Mouse (Mus musculus): ENCODE data around the gene Fgf23.

The Fgf23 gene

GRCm38 (mm10) chr6:127114753-127115456 is 42.2 kb downstream of the Fgf23 start:
- DNase-seq (ENCODE audit: low spot score in 2 of 2): no peak

GRCm38 (mm10) chr6:127122221-127122806 is 49.6 kb downstream of the Fgf23 start:
- no peak for DNase-seq (ENCODE audit: low spot score in 2 of 2)

DNA sequence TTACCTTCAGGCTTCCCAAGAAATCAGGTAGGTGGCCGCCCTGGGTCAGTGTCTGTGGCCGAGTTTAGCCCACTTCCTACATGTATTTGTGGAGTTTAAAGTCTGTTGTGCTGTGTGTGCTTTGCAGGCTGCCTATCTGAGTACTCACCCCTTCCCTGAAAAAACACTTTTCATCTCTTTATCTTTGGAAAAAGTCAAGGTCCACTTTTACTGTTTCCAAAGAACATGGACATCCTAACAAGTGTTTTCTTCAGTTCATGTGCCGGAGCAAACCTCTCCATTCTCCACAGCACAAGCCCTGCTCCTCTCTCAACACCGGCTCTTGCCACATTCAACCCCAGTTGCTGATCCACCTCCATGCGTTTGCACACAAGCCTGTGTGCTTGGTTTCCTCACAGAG is 50.3 kb downstream of the Fgf23 start:
- no peak for DNase-seq (ENCODE audit: low spot score in 2 of 2)

DNA sequence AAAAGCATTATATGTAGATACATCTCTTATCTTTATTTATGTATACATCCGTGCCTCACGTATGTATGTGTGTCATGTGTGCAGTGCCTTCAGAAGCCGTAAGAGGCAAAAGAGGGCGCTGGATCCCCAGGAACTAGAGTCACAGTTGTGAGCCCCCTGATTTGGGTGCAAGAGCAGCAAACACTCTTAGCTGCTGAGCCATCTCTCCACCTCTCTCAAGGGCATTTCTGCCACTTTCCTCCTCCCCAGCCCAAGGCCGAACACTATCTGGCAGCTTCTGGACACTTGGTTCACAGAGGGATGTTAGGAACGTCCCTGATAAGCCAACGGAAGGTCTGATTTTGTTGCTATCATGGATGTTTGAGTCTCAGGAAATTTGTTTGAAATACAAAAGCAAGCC is 50.8 kb downstream of the Fgf23 start:
- DNase-seq (ENCODE audit: low spot score in 2 of 2): no peak

DNA sequence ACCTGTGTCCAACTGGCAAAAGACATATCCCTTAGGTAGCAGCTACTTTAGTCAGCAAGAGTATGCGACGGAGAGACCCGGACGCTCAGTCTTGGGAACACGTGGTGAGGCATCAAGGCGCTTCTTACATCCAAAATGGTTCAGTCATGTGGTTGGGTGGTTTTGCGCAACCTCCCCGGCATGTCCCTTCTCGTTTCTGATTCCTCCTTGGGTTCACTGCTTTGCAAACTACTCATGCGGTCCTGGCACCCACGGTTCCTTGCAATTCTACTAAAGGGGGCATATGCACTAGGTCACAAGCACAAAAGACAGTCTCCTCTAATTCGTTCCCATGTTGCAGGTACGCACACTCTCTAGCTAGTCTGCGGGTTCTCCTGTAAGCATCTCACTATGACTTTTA is 57.0 kb downstream of the Fgf23 start:
- DNase-seq (ENCODE audit: low spot score in 2 of 2): no peak

DNA sequence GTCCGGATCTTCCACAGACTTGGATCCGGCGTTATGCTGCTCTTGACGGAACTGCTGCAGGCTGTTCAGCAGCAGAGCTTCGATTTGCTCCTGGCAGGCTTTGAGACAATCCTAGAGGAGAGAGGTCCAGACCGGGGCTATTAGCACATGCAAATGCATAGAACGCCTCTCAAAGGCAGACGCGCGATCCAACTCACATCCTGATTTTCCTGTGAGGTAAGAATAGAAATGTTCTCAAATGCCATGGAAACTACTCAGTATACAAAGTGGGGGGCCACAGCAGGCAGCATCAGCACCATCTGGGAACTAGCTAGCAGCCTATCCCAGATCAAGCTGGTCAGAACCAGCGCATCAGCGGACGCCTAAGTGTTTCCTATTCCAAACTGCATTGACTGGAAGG is 57.7 kb downstream of the Fgf23 start:
- no peak for DNase-seq (ENCODE audit: low spot score in 2 of 2)
